Mouse (Mus musculus): ENCODE data around the gene Sfxn5. TPM values are rescaled to one million over a fixed set of nuclear protein-coding genes. Genes with fewer than 3 reads are reported as not detected.
A peak's percentile ranks its signal among the peaks of the same experiment; 100 is the strongest.

Sfxn5 gene
- polyA plus RNA-seq, 1 experiment from 2014 or later = 3.3 TPM

- ATAC-seq = no peak
- TF ChIP-seq CTCF (IDR thresholded peaks at IDR 0.05; ENCODE audit: low read depth) = no peak
- TF ChIP-seq EP300 (IDR thresholded peaks at IDR 0.05; ENCODE audit: low read depth) = no peak
- Histone ChIP-seq H3K9me3 (ENCODE audit: low read length) (no peaks in the 10 kb centered on the region), H3K27me3 (ENCODE audit: insufficient read depth, low read length) (no peaks in the 10 kb centered on the region), H3K27ac (ENCODE audit: low read depth) (no peak overlapping the region), H3K4me2 (ENCODE audit: low read depth, low read length) (no peak overlapping the region), H3K4me3 (ENCODE audit: low read depth, low read length) (no peak overlapping the region), H3K9ac (replicated peaks) (no peak overlapping the region), H3K4me1 (ENCODE audit: insufficient read depth) (peaks cover 9% of the 10 kb centered on the region; the same call in 1 of the 2 replicates), H3K36me3 (replicated peaks; ENCODE audit: insufficient read depth, low read length) (no peaks in the 10 kb centered on the region)
- DNase-seq = no peak
Measured at GRCm38 (mm10) chr6:85334251-85334650, 1.0 kb upstream of the Sfxn5 start.

- no peaks in the 10 kb centered on the region for H3K27me3 ChIP-seq (ENCODE audit: insufficient read depth, low read length)
- H3K4me3 ChIP-seq (ENCODE audit: low read depth, low read length) = peak overlapping the region; percentile 61
- H3K36me3 ChIP-seq (replicated peaks; ENCODE audit: insufficient read depth, low read length) = no peaks in the 10 kb centered on the region
- 0 out of 2 replicates have a peak overlapping the region, but pooled peaks have one; percentile 31 for H3K9ac ChIP-seq (replicated peaks)
- DNase-seq (no peak), ATAC-seq (no peak)
- peak overlapping the region; percentile 85 for H3K4me2 ChIP-seq (ENCODE audit: low read depth, low read length)
- 3% methylated on average over 13 of the region's 13 CpGs for WGBS (ENCODE audit: insufficient replicate concordance)
- no peak overlapping the region for H3K27ac ChIP-seq (ENCODE audit: low read depth)
- peaks cover 9% of the 10 kb centered on the region; the same call in 1 of the 2 replicates for H3K4me1 ChIP-seq (ENCODE audit: insufficient read depth)
- TF ChIP-seq CTCF (IDR thresholded peaks at IDR 0.05; ENCODE audit: low read depth) = no peak
- no peak for TF ChIP-seq EP300 (IDR thresholded peaks at IDR 0.05; ENCODE audit: low read depth)
- H3K9me3 ChIP-seq (ENCODE audit: low read length) = no peaks in the 10 kb centered on the region
Measured at GRCm38 (mm10) chr6:85333732-85334131, 510 bp upstream of the Sfxn5 start.

DNA sequence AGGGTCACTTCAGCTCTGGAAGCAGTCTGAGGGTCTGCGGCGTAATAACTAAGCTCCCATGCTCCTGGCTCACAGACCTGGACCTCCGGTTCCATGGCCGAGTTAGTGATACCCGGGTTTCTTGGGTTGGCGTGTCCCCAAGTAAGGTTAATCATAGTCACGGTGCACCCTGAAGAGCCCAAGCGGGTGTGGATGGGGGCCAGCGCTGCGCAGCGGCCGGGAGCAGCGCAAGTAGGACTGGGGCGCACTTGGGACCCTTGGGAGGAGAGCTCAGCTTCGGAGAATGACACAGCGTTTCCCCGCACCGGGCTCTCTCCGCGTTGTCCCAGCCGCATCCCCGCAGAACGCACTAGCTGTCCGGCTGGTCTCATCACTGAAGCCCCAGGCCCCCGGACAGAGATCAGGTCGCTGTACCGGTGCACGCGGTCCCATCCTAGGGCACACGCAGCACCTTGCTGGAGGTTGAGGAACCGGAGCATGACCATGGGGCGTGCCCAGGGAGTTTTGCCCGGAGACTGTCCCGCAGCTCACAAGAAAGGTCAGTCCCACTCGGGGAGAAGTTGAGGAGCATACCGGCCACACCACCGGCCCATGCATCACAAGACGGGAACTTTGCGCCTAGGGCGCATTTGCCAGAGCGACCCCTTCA, 747 bp downstream of the Sfxn5 start:
- Histone ChIP-seq H3K9ac (replicated peaks) (peak overlapping the region; percentile 69; the same call in 1 of the 2 replicates), H3K4me3 (ENCODE audit: low read depth, low read length) (peak overlapping the region; percentile 61), H3K27ac (ENCODE audit: low read depth) (no peak overlapping the region), H3K4me1 (ENCODE audit: insufficient read depth) (peaks cover 9% of the 10 kb centered on the region; the same call in 1 of the 2 replicates), H3K9me3 (ENCODE audit: low read length) (no peaks in the 10 kb centered on the region), H3K27me3 (ENCODE audit: insufficient read depth, low read length) (no peaks in the 10 kb centered on the region), H3K4me2 (ENCODE audit: low read depth, low read length) (peak overlapping the region; percentile 85), H3K36me3 (replicated peaks; ENCODE audit: insufficient read depth, low read length) (no peaks in the 10 kb centered on the region)
- peak; percentile 24 for ATAC-seq
- TF ChIP-seq CTCF (IDR thresholded peaks at IDR 0.05; ENCODE audit: low read depth) (no peak), EP300 (IDR thresholded peaks at IDR 0.05; ENCODE audit: low read depth) (no peak)
- under 1% methylated on average over 41 of the region's 41 CpGs for WGBS (ENCODE audit: insufficient replicate concordance)
- no peak for DNase-seq

GRCm38 (mm10) chr6:85331736-85332135, 1.5 kb downstream of the Sfxn5 start:
- H3K27ac ChIP-seq (ENCODE audit: low read depth) = no peak overlapping the region

DNA sequence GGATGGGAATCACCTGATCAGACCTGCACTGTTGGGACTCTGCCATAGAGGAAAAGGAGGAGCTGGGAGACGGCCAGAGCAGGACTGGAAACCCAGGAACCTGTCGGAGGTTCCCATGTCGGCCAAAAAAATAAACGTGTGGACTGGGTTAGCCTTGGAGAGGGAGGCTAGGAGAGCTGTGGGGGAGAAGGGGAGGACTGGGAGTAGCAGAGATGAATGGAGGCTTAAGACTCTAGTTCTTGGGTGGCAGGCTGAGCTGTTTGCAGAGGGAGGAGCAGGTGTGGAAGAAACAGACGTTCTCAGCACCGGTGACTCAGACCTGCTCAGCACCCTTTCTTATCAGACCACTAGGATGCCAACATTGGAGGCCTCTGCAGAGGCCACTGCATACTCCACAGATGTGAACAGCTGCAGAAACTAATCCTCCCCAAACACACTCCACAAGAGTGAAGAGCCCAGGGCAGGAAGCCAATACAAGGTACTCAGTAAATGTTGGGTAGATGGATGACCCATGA, 1.9 kb downstream of the Sfxn5 start:
- H3K27ac ChIP-seq (ENCODE audit: low read depth) = no peak overlapping the region
- no peaks in the 10 kb centered on the region for H3K27me3 ChIP-seq (ENCODE audit: insufficient read depth, low read length)
- ATAC-seq (no peak), DNase-seq (no peak)
- no peak overlapping the region for H3K4me2 ChIP-seq (ENCODE audit: low read depth, low read length)
- H3K36me3 ChIP-seq (replicated peaks; ENCODE audit: insufficient read depth, low read length) = no peaks in the 10 kb centered on the region
- H3K9me3 ChIP-seq (ENCODE audit: low read length) = no peaks in the 10 kb centered on the region
- no peak overlapping the region for H3K4me3 ChIP-seq (ENCODE audit: low read depth, low read length)
- no peak overlapping the region for H3K9ac ChIP-seq (replicated peaks)
- WGBS (ENCODE audit: insufficient replicate concordance) = 54% methylated on average over 6 of the region's 6 CpGs
- H3K4me1 ChIP-seq (ENCODE audit: insufficient read depth) = peaks cover 9% of the 10 kb centered on the region; the same call in 1 of the 2 replicates
- no peak for TF ChIP-seq CTCF (IDR thresholded peaks at IDR 0.05; ENCODE audit: low read depth)
- no peak for TF ChIP-seq EP300 (IDR thresholded peaks at IDR 0.05; ENCODE audit: low read depth)

More at GRCm38 (mm10) chr6:85331736-85332135, 1.5 kb downstream of the Sfxn5 start:
- Histone ChIP-seq H3K27me3 (ENCODE audit: insufficient read depth, low read length) (no peaks in the 10 kb centered on the region), H3K9ac (replicated peaks) (no peak overlapping the region), H3K4me3 (ENCODE audit: low read depth, low read length) (no peak overlapping the region), H3K9me3 (ENCODE audit: low read length) (no peaks in the 10 kb centered on the region), H3K4me1 (ENCODE audit: insufficient read depth) (peaks cover 9% of the 10 kb centered on the region; the same call in 1 of the 2 replicates), H3K4me2 (ENCODE audit: low read depth, low read length) (no peak overlapping the region), H3K36me3 (replicated peaks; ENCODE audit: insufficient read depth, low read length) (no peaks in the 10 kb centered on the region)
- TF ChIP-seq EP300 (IDR thresholded peaks at IDR 0.05; ENCODE audit: low read depth) = no peak
- TF ChIP-seq CTCF (IDR thresholded peaks at IDR 0.05; ENCODE audit: low read depth) = no peak
- 50% methylated on average over 8 of the region's 8 CpGs for WGBS (ENCODE audit: insufficient replicate concordance)
- ATAC-seq = no peak
- no peak for DNase-seq

DNA sequence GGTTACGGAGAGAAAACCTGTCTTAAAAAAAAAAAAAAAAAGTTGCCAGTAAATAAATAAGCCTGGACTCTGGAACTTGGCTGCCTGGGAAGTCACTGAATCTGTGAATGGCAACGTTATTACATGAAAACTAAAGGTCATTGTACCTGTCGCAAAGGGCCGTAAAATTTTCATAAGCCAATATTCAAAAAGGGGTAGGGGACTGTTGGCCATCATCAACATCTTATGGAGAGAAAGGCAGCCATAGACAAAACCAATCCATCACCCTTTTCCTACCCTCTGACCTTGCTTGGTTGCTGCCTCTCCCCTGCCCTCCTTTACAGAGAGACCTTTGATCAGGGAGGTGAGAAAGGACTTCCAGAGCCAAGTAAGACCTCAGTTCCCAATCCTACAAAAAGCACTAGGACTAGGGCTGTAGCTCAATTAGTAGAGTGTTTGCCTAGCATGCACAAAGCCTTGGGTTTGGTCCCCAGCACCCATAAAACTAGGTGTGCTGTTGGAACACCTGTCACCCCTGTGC, 3.5 kb downstream of the Sfxn5 start:
- ATAC-seq = no peak
- Histone ChIP-seq H3K27ac (ENCODE audit: low read depth) (no peak overlapping the region), H3K4me2 (ENCODE audit: low read depth, low read length) (no peak overlapping the region), H3K9ac (replicated peaks) (no peak overlapping the region), H3K4me3 (ENCODE audit: low read depth, low read length) (no peak overlapping the region), H3K9me3 (ENCODE audit: low read length) (no peaks in the 10 kb centered on the region), H3K36me3 (replicated peaks; ENCODE audit: insufficient read depth, low read length) (no peaks in the 10 kb centered on the region), H3K4me1 (ENCODE audit: insufficient read depth) (peaks cover 17% of the 10 kb centered on the region), H3K27me3 (ENCODE audit: insufficient read depth, low read length) (no peaks in the 10 kb centered on the region)
- no peak for TF ChIP-seq EP300 (IDR thresholded peaks at IDR 0.05; ENCODE audit: low read depth)
- no peak for TF ChIP-seq CTCF (IDR thresholded peaks at IDR 0.05; ENCODE audit: low read depth)
- WGBS (ENCODE audit: insufficient replicate concordance) = 76% methylated on average over 4 of the region's 4 CpGs
- no peak for DNase-seq
